Mouse (Mus musculus): ENCODE results near the gene Slc35f1. TPM values are rescaled to one million over a fixed set of nuclear protein-coding genes. Genes with fewer than 3 reads are reported as not detected.

Slc35f1 gene
- polyA plus RNA-seq, 2 experiments: 0.01 TPM; not detected in 1

DNA sequence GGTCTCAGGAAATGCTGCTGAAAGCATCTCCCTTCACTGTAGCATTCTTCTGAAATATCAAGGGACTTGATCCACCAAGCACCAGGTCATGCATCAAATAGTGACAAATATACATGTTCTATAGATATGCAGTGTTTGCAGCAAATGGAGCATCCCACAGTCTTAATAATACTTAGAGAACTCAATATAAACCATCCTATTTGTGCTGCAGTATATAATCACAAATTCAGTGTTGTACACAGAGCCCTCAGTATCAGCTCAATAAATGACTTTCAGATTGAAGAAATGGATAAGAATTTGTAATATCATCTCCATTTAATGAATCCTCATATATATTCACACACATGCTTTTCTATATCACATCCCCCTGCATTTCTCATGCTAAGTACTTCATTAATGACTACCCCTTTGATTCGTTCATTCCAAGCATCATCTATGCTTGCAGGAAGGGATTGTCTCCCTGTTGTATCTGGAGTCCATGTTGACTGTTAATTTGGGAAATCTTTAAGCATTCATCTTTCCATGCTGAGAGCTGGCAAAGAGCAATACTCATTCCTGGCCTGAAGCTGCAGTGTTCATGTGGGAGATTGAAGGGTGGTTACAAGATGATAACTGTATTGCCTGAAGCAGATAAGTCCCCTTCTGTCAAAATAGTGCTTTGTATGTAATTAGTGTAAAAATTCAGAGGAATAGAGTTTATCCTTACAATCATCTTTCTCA, 249.9 kb downstream of the Slc35f1 start:
- DNase-seq (ENCODE audit: low read depth in 3 of 3, low spot score in 3 of 3) (no peak), ATAC-seq (ENCODE audit: insufficient read depth) (no peak)
- no peak overlapping the region for H3K4me2 ChIP-seq (ENCODE audit: low read depth)
- WGBS (ENCODE audit: insufficient replicate concordance): 58% methylated on average over 1 of the region's 1 CpGs
- H3K27ac ChIP-seq: no peak overlapping the region
- no peak overlapping the region for H3K4me3 ChIP-seq (ENCODE audit: insufficient read depth in 1 of 2, low read depth in 2 of 2, low read length in 2 of 2)
- no peaks in the 10 kb centered on the region for H3K4me1 ChIP-seq (replicated peaks; ENCODE audit: control insufficient read depth in 2 of 2, insufficient read depth in 2 of 2, low read length in 1 of 2)
- no peaks in the 10 kb centered on the region for H3K27me3 ChIP-seq (ENCODE audit: control insufficient read depth, insufficient read depth, low read length)
- H3K36me3 ChIP-seq (replicated peaks; ENCODE audit: control insufficient read depth, insufficient read depth, low read depth): no peaks in the 10 kb centered on the region
- TF ChIP-seq EP300 (IDR thresholded peaks at IDR 0.05; ENCODE audit: low read depth) (no peak), CTCF (IDR thresholded peaks at IDR 0.05; ENCODE audit: low read depth) (no peak)
- no peaks in the 10 kb centered on the region for H3K9me3 ChIP-seq (ENCODE audit: control insufficient read depth, low read length)
- H3K9ac ChIP-seq (replicated peaks): no peak overlapping the region

DNA sequence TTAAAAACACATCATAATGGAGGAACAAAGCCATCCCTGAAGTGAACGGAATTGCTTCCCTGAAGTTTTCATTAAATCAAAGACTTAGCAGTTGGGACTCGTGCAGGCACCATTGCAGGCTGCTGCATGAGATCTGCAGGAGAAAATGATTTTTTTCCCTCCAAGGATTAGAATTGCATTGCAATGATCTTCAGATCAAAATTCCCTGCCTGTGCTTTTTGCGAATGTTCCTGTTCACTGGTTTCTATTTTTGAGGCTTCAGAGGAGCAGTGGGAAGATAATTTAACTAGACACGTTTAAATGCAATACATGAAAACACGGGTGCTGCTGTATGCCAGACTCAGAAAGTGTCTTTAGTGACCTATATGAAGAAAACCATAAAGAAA, 250.5 kb downstream of the Slc35f1 start:
- Histone ChIP-seq H3K36me3 (replicated peaks; ENCODE audit: control insufficient read depth, insufficient read depth, low read depth) (no peaks in the 10 kb centered on the region), H3K9ac (replicated peaks) (no peak overlapping the region), H3K27ac (no peak overlapping the region), H3K4me2 (ENCODE audit: low read depth) (no peak overlapping the region), H3K27me3 (ENCODE audit: control insufficient read depth, insufficient read depth, low read length) (no peaks in the 10 kb centered on the region), H3K9me3 (ENCODE audit: control insufficient read depth, low read length) (no peaks in the 10 kb centered on the region), H3K4me3 (ENCODE audit: insufficient read depth in 1 of 2, low read depth in 2 of 2, low read length in 2 of 2) (no peak overlapping the region), H3K4me1 (replicated peaks; ENCODE audit: control insufficient read depth in 2 of 2, insufficient read depth in 2 of 2, low read length in 1 of 2) (no peaks in the 10 kb centered on the region)
- ATAC-seq (ENCODE audit: insufficient read depth) (no peak), DNase-seq (ENCODE audit: low read depth in 3 of 3, low spot score in 3 of 3) (no peak)
- no peak for TF ChIP-seq EP300 (IDR thresholded peaks at IDR 0.05; ENCODE audit: low read depth)
- no peak for TF ChIP-seq CTCF (IDR thresholded peaks at IDR 0.05; ENCODE audit: low read depth)
- WGBS (ENCODE audit: insufficient replicate concordance): 55% methylated on average over 5 of the region's 5 CpGs

DNA sequence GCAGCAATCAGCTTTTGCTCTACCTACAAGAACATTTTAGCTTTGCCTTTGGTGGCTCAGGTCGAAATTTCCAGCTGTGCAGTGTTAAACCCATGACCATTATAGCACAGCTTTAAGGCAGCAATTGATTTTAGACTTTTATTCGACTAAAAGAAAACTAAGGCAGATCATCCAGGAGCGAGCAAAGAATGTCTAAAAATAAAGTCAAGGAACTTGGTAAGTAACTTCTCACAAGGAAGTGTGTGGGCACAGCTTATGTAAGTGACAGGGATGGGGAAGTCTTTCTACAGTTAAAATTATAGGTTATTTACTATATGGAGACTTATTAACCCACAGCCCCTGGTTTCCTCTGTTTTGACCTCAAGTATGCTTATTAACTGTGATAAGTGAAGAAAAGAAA, 262.2 kb downstream of the Slc35f1 start:
- Histone ChIP-seq H3K9me3 (ENCODE audit: control insufficient read depth, low read length) (no peaks in the 10 kb centered on the region), H3K9ac (replicated peaks) (no peak overlapping the region), H3K4me1 (replicated peaks; ENCODE audit: control insufficient read depth in 2 of 2, insufficient read depth in 2 of 2, low read length in 1 of 2) (no peaks in the 10 kb centered on the region), H3K36me3 (replicated peaks; ENCODE audit: control insufficient read depth, insufficient read depth, low read depth) (no peaks in the 10 kb centered on the region), H3K4me3 (ENCODE audit: insufficient read depth in 1 of 2, low read depth in 2 of 2, low read length in 2 of 2) (no peak overlapping the region), H3K27ac (no peak overlapping the region), H3K27me3 (ENCODE audit: control insufficient read depth, insufficient read depth, low read length) (no peaks in the 10 kb centered on the region), H3K4me2 (ENCODE audit: low read depth) (no peak overlapping the region)
- DNase-seq (ENCODE audit: low read depth in 3 of 3, low spot score in 3 of 3) (no peak), ATAC-seq (ENCODE audit: insufficient read depth) (no peak)
- 32% methylated on average over 3 of the region's 3 CpGs for WGBS (ENCODE audit: insufficient replicate concordance)
- TF ChIP-seq EP300 (IDR thresholded peaks at IDR 0.05; ENCODE audit: low read depth) (no peak), CTCF (IDR thresholded peaks at IDR 0.05; ENCODE audit: low read depth) (no peak)

DNA sequence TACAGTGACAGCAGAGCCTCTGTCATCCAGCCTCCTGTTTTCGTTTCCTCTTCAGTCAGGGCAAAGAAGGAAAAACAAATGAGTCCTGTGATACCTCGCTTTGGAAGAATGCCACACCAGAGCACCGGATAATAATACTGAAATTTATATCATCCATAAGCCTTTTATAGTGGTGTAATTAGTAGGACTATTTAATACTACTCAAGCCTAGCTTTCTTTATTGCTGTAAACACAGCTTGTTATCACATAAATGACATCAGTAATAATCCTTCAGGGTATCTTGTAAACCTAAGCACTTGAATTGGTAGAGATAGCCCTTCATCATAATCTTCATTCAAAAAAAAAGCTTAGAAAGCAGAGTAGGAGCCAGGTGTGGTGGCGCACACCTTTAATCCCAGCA, 266.4 kb downstream of the Slc35f1 start:
- H3K36me3 ChIP-seq (replicated peaks; ENCODE audit: control insufficient read depth, insufficient read depth, low read depth): no peaks in the 10 kb centered on the region
- H3K27me3 ChIP-seq (ENCODE audit: control insufficient read depth, insufficient read depth, low read length): no peaks in the 10 kb centered on the region
- ATAC-seq (ENCODE audit: insufficient read depth): no peak
- no peak for TF ChIP-seq CTCF (IDR thresholded peaks at IDR 0.05; ENCODE audit: low read depth)
- no peak for TF ChIP-seq EP300 (IDR thresholded peaks at IDR 0.05; ENCODE audit: low read depth)
- H3K4me2 ChIP-seq (ENCODE audit: low read depth): no peak overlapping the region
- H3K4me3 ChIP-seq (ENCODE audit: insufficient read depth in 1 of 2, low read depth in 2 of 2, low read length in 2 of 2): no peak overlapping the region
- no peak overlapping the region for H3K9ac ChIP-seq (replicated peaks)
- no peaks in the 10 kb centered on the region for H3K4me1 ChIP-seq (replicated peaks; ENCODE audit: control insufficient read depth in 2 of 2, insufficient read depth in 2 of 2, low read length in 1 of 2)
- H3K9me3 ChIP-seq (ENCODE audit: control insufficient read depth, low read length): no peaks in the 10 kb centered on the region
- 57% methylated on average over 4 of the region's 4 CpGs for WGBS (ENCODE audit: insufficient replicate concordance)
- DNase-seq (ENCODE audit: low read depth in 3 of 3, low spot score in 3 of 3): no peak
- no peak overlapping the region for H3K27ac ChIP-seq

DNA sequence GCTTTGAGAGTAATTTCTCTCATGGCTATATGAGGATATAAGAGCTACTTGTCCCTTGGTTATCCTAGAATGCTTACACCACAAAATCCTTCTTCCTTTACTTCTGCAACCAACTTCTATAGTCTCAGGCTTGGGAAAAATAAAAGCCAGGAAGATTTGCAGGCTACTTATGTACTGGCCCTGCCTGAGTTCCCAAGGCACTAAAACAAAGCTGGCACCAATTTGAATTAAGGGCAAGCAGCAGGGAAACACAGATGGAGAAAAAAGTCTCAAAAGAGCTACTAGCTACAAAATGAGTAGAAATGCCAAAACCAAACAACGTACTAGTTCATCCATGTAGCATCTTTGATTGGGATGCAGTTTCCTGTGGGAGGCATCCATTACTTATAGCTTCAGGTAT, 288.9 kb downstream of the Slc35f1 start:
- TF ChIP-seq EP300 (IDR thresholded peaks at IDR 0.05; ENCODE audit: low read depth) (no peak), CTCF (IDR thresholded peaks at IDR 0.05; ENCODE audit: low read depth) (no peak)
- Histone ChIP-seq H3K4me1 (replicated peaks; ENCODE audit: control insufficient read depth in 2 of 2, insufficient read depth in 2 of 2, low read length in 1 of 2) (no peaks in the 10 kb centered on the region), H3K36me3 (replicated peaks; ENCODE audit: control insufficient read depth, insufficient read depth, low read depth) (no peaks in the 10 kb centered on the region), H3K4me3 (ENCODE audit: insufficient read depth in 1 of 2, low read depth in 2 of 2, low read length in 2 of 2) (no peak overlapping the region), H3K9ac (replicated peaks) (no peak overlapping the region), H3K27me3 (ENCODE audit: control insufficient read depth, insufficient read depth, low read length) (no peaks in the 10 kb centered on the region), H3K9me3 (ENCODE audit: control insufficient read depth, low read length) (no peaks in the 10 kb centered on the region), H3K27ac (no peak overlapping the region), H3K4me2 (ENCODE audit: low read depth) (no peak overlapping the region)
- no peak for DNase-seq (ENCODE audit: low read depth in 3 of 3, low spot score in 3 of 3)
- WGBS (ENCODE audit: insufficient replicate concordance): 60% methylated on average over 1 of the region's 1 CpGs
- no peak for ATAC-seq (ENCODE audit: insufficient read depth)

Data from liver, embryonic 14.5 days (tissue).